Mouse (Mus musculus): Measurements from ENCODE around the gene Phxr2. TPM values are rescaled to one million over a fixed set of nuclear protein-coding genes. Genes with fewer than 3 reads are reported as not detected.
A peak's percentile ranks its signal among the peaks of the same experiment; 100 is the strongest.

Phxr2 gene
- polyA plus RNA-seq, 1 experiment from 2014 or later, result not detected

DNA sequence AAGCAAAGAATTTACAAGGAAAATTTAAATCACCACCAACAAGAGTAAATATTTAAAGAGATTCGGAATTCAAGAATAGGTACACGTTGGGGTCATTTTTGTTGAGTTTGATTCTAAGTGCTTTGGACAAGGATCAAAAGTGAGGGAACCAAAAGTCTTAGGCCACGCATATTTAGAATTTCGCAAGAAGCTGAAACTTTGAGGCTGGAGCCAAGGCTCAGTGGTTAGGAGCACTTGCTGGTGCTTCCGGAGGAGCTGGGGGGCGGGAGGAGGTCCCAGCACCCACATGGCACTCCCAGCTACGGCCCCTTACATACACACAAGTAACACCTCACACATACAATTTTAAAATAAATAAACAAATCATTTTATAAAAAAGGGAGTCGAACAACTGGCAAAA, 20.5 kb upstream of the Phxr2 start:
- Histone ChIP-seq H3K9ac (ENCODE audit: low read depth, low read length) (no peak overlapping the region), H3K36me3 (ENCODE audit: control insufficient read depth, insufficient read depth, low read length) (no peaks in the 10 kb centered on the region; the same call in 1 of the 2 replicates), H3K4me2 (ENCODE audit: low read length) (no peak overlapping the region), H3K27ac (ENCODE audit: low read length) (no peak overlapping the region), H3K9me3 (replicated peaks; ENCODE audit: control insufficient read depth, low read length, poor library complexity, severe bottlenecking) (no peaks in the 10 kb centered on the region), H3K4me1 (ENCODE audit: control insufficient read depth, insufficient read depth, low read length) (no peaks in the 10 kb centered on the region), H3K4me3 (ENCODE audit: low read depth, low read length) (no peak overlapping the region), H3K27me3 (ENCODE audit: control insufficient read depth, insufficient read depth, low read depth, low read length) (no peaks in the 10 kb centered on the region)
- 97% methylated on average over 8 of the region's 8 CpGs for WGBS
- ATAC-seq, result no peak

GRCm38 (mm10) chr10:99145611-99146010, 19.5 kb upstream of the Phxr2 start:
- H3K27ac ChIP-seq (ENCODE audit: low read length), result no peak overlapping the region
- no peaks in the 10 kb centered on the region; the same call in 1 of the 2 replicates for H3K36me3 ChIP-seq (ENCODE audit: control insufficient read depth, insufficient read depth, low read length)
- no peak overlapping the region for H3K4me3 ChIP-seq (ENCODE audit: low read depth, low read length)
- H3K4me2 ChIP-seq (ENCODE audit: low read length), result no peak overlapping the region
- no peak for ATAC-seq
- H3K27me3 ChIP-seq (ENCODE audit: control insufficient read depth, insufficient read depth, low read depth, low read length), result no peaks in the 10 kb centered on the region
- H3K9ac ChIP-seq (ENCODE audit: low read depth, low read length), result no peak overlapping the region
- H3K9me3 ChIP-seq (replicated peaks; ENCODE audit: control insufficient read depth, low read length, poor library complexity, severe bottlenecking), result no peaks in the 10 kb centered on the region
- H3K4me1 ChIP-seq (ENCODE audit: control insufficient read depth, insufficient read depth, low read length), result no peaks in the 10 kb centered on the region
- 88% methylated on average over 8 of the region's 8 CpGs for WGBS

- WGBS, result 57% methylated on average over 5 of the region's 5 CpGs
- Histone ChIP-seq H3K9ac (ENCODE audit: low read depth, low read length) (no peak overlapping the region), H3K27me3 (ENCODE audit: control insufficient read depth, insufficient read depth, low read depth, low read length) (no peaks in the 10 kb centered on the region), H3K27ac (ENCODE audit: low read length) (no peak overlapping the region), H3K36me3 (ENCODE audit: control insufficient read depth, insufficient read depth, low read length) (no peaks in the 10 kb centered on the region), H3K9me3 (replicated peaks; ENCODE audit: control insufficient read depth, low read length, poor library complexity, severe bottlenecking) (no peaks in the 10 kb centered on the region), H3K4me3 (ENCODE audit: low read depth, low read length) (no peak overlapping the region), H3K4me1 (ENCODE audit: control insufficient read depth, insufficient read depth, low read length) (0 out of 2 replicates have a peak, but pooled peaks cover 2% of the 10 kb centered on the region), H3K4me2 (ENCODE audit: low read length) (no peak overlapping the region)
- ATAC-seq, result no peak
Measured at GRCm38 (mm10) chr10:99136337-99136736, 10.2 kb upstream of the Phxr2 start.

GRCm38 (mm10) chr10:99133321-99133875, 7.3 kb upstream of the Phxr2 start:
- H3K9me3 ChIP-seq (replicated peaks; ENCODE audit: control insufficient read depth, low read length, poor library complexity, severe bottlenecking), result no peaks in the 10 kb centered on the region
- H3K27ac ChIP-seq (ENCODE audit: low read length), result no peak overlapping the region
- no peaks in the 10 kb centered on the region for H3K36me3 ChIP-seq (ENCODE audit: control insufficient read depth, insufficient read depth, low read length)
- H3K4me2 ChIP-seq (ENCODE audit: low read length), result no peak overlapping the region
- no peaks in the 10 kb centered on the region for H3K27me3 ChIP-seq (ENCODE audit: control insufficient read depth, insufficient read depth, low read depth, low read length)
- 92% methylated on average over 16 of the region's 16 CpGs for WGBS
- 0 out of 2 replicates have a peak, but pooled peaks cover 4% of the 10 kb centered on the region for H3K4me1 ChIP-seq (ENCODE audit: control insufficient read depth, insufficient read depth, low read length)
- no peak overlapping the region for H3K9ac ChIP-seq (ENCODE audit: low read depth, low read length)
- H3K4me3 ChIP-seq (ENCODE audit: low read depth, low read length), result no peak overlapping the region
- ATAC-seq, result no peak

GRCm38 (mm10) chr10:99132595-99133272, 6.6 kb upstream of the Phxr2 start:
- Histone ChIP-seq H3K9ac (ENCODE audit: low read depth, low read length) (no peak overlapping the region), H3K4me1 (ENCODE audit: control insufficient read depth, insufficient read depth, low read length) (0 out of 2 replicates have a peak, but pooled peaks cover 4% of the 10 kb centered on the region), H3K36me3 (ENCODE audit: control insufficient read depth, insufficient read depth, low read length) (no peaks in the 10 kb centered on the region), H3K4me2 (ENCODE audit: low read length) (no peak overlapping the region), H3K9me3 (replicated peaks; ENCODE audit: control insufficient read depth, low read length, poor library complexity, severe bottlenecking) (no peaks in the 10 kb centered on the region), H3K4me3 (ENCODE audit: low read depth, low read length) (no peak overlapping the region), H3K27ac (ENCODE audit: low read length) (no peak overlapping the region), H3K27me3 (ENCODE audit: control insufficient read depth, insufficient read depth, low read depth, low read length) (no peaks in the 10 kb centered on the region)
- ATAC-seq, result no peak
- 90% methylated on average over 11 of the region's 11 CpGs for WGBS

DNA sequence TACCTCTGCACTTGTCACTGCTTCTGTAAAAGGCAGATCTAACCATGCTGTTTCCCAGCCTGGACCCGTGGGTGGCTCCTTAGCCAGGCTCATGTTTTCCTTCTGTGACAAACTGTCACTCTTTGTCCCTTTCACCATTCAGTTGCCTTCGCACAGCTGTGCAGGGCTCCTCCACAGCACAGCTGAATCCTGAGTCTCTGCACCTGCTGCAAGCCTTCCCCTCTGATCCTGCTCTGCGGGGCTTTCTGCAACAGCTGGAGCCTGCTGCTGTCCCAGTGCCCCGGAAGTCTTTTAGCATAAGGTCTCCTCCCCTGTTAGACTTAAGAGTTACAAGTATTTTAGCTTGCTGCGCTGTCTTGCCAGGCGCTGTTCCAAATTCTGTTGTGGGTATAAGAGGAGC, 6.1 kb upstream of the Phxr2 start:
- no peak overlapping the region for H3K4me2 ChIP-seq (ENCODE audit: low read length)
- H3K9ac ChIP-seq (ENCODE audit: low read depth, low read length), result no peak overlapping the region
- no peaks in the 10 kb centered on the region for H3K27me3 ChIP-seq (ENCODE audit: control insufficient read depth, insufficient read depth, low read depth, low read length)
- H3K4me3 ChIP-seq (ENCODE audit: low read depth, low read length), result no peak overlapping the region
- no peaks in the 10 kb centered on the region for H3K9me3 ChIP-seq (replicated peaks; ENCODE audit: control insufficient read depth, low read length, poor library complexity, severe bottlenecking)
- 71% methylated on average over 6 of the region's 6 CpGs for WGBS
- H3K36me3 ChIP-seq (ENCODE audit: control insufficient read depth, insufficient read depth, low read length), result no peaks in the 10 kb centered on the region
- H3K27ac ChIP-seq (ENCODE audit: low read length), result no peak overlapping the region
- 0 out of 2 replicates have a peak, but pooled peaks have one; percentile 12 for ATAC-seq
- H3K4me1 ChIP-seq (ENCODE audit: control insufficient read depth, insufficient read depth, low read length), result 0 out of 2 replicates have a peak, but pooled peaks cover 4% of the 10 kb centered on the region

DNA sequence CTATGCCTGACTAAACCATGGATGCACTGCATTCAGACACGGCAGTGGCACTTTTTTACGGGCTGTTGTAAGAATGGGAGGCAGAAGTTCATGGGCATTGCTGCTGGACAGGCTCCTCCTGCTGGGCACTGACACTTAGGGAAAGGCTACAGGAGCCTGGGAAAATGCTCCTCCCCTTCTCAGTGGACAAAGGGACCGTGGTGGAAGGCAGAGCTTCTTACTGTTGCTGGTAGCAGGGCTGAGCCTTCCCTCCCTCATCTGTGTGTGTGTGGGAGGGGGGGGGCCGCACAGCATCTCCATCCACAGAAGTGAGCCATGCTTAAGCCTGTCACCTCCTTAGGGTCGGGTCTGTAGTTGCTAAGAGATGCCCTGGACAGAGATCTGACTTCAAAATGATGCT, 5.2 kb upstream of the Phxr2 start:
- Histone ChIP-seq H3K4me2 (ENCODE audit: low read length) (no peak overlapping the region), H3K36me3 (ENCODE audit: control insufficient read depth, insufficient read depth, low read length) (no peaks in the 10 kb centered on the region), H3K27me3 (ENCODE audit: control insufficient read depth, insufficient read depth, low read depth, low read length) (no peaks in the 10 kb centered on the region), H3K4me1 (ENCODE audit: control insufficient read depth, insufficient read depth, low read length) (0 out of 2 replicates have a peak, but pooled peaks cover 4% of the 10 kb centered on the region), H3K9me3 (replicated peaks; ENCODE audit: control insufficient read depth, low read length, poor library complexity, severe bottlenecking) (no peaks in the 10 kb centered on the region), H3K4me3 (ENCODE audit: low read depth, low read length) (no peak overlapping the region), H3K27ac (ENCODE audit: low read length) (no peak overlapping the region), H3K9ac (ENCODE audit: low read depth, low read length) (no peak overlapping the region)
- WGBS, result 22% methylated on average over 4 of the region's 5 CpGs
- ATAC-seq, result no peak

- Histone ChIP-seq H3K4me3 (ENCODE audit: low read depth, low read length) (no peak overlapping the region), H3K36me3 (ENCODE audit: control insufficient read depth, insufficient read depth, low read length) (no peaks in the 10 kb centered on the region), H3K9ac (ENCODE audit: low read depth, low read length) (no peak overlapping the region), H3K27ac (ENCODE audit: low read length) (no peak overlapping the region), H3K27me3 (ENCODE audit: control insufficient read depth, insufficient read depth, low read depth, low read length) (no peaks in the 10 kb centered on the region), H3K4me1 (ENCODE audit: control insufficient read depth, insufficient read depth, low read length) (0 out of 2 replicates have a peak, but pooled peaks cover 2% of the 10 kb centered on the region), H3K9me3 (replicated peaks; ENCODE audit: control insufficient read depth, low read length, poor library complexity, severe bottlenecking) (no peaks in the 10 kb centered on the region), H3K4me2 (ENCODE audit: low read length) (no peak overlapping the region)
- WGBS, result 30% methylated on average over 6 of the region's 6 CpGs
- ATAC-seq, result no peak
Measured at GRCm38 (mm10) chr10:99130611-99131010, 4.5 kb upstream of the Phxr2 start.

GRCm38 (mm10) chr10:99127691-99128261, 1.7 kb upstream of the Phxr2 start:
- no peak overlapping the region for H3K4me3 ChIP-seq (ENCODE audit: low read depth, low read length)
- H3K9me3 ChIP-seq (replicated peaks; ENCODE audit: control insufficient read depth, low read length, poor library complexity, severe bottlenecking), result no peaks in the 10 kb centered on the region
- no peaks in the 10 kb centered on the region; the same call in 1 of the 2 replicates for H3K36me3 ChIP-seq (ENCODE audit: control insufficient read depth, insufficient read depth, low read length)
- no peaks in the 10 kb centered on the region for H3K27me3 ChIP-seq (ENCODE audit: control insufficient read depth, insufficient read depth, low read depth, low read length)
- ATAC-seq, result no peak
- H3K4me2 ChIP-seq (ENCODE audit: low read length), result no peak overlapping the region
- H3K4me1 ChIP-seq (ENCODE audit: control insufficient read depth, insufficient read depth, low read length), result 0 out of 2 replicates have a peak, but pooled peaks cover 2% of the 10 kb centered on the region
- WGBS, result 78% methylated on average over 11 of the region's 11 CpGs
- no peak overlapping the region for H3K27ac ChIP-seq (ENCODE audit: low read length)
- no peak overlapping the region for H3K9ac ChIP-seq (ENCODE audit: low read depth, low read length)

All from midbrain, embryonic 16.5 days (tissue).